Mouse (Mus musculus) neural tube, embryonic 11.5 days (tissue): ENCODE data around the gene Lhfpl5. TPM values are rescaled to one million over a fixed set of nuclear protein-coding genes. Genes with fewer than 3 reads are reported as not detected.
"Not testable (repeated sequence)": the region's sequence is repeated elsewhere in the genome, so short reads cannot be mapped to it uniquely, and the experiment has no call there.

ENCODE experiments used
- ATAC-seq: fragments of 200-750 bp; cut with Nextera tagmentation; 2 replicates; pipeline ENCODE4 v1.8.0; 2017; ENCODE audit warnings: moderate number of reproducible peaks, mild to moderate bottlenecking, moderate TSS enrichment, moderate library complexity; ENCODE audit not compliant: insufficient read depth, low FRiP score, low TSS enrichment
- DNase-seq: peaks from one replicate; pipeline ENCODE4 v3.0.0-alpha.2; 2015; ENCODE audit warnings: low spot score
- H3K27ac ChIP-seq: fragments of 300-500 bp; sonication (generic); 2 replicates; pipeline ENCODE4 v1.5.1; 2014; ENCODE audit warnings: low read depth, mild to moderate bottlenecking, low read length
- H3K27me3 ChIP-seq: fragments of 300-500 bp; sonication (generic); 2 replicates; pipeline ENCODE4 v1.6.1; 2014; ENCODE audit warnings: mild to moderate bottlenecking, low read length, mixed read lengths; ENCODE audit not compliant: control insufficient read depth, insufficient read depth
- H3K36me3 ChIP-seq: fragments of 300-500 bp; sonication (generic); 2 replicates; pipeline ENCODE4 v1.6.1; 2014; ENCODE audit warnings: mild to moderate bottlenecking, low read length, moderate library complexity, mixed read lengths; ENCODE audit not compliant: control insufficient read depth, insufficient read depth
- H3K4me1 ChIP-seq: fragments of 300-500 bp; sonication (generic); 2 replicates; pipeline ENCODE4 v1.6.1; 2014; ENCODE audit warnings: low read length, mixed read lengths; ENCODE audit not compliant: control insufficient read depth, insufficient read depth
- H3K4me2 ChIP-seq: fragments of 300-500 bp; sonication (generic); 2 replicates; pipeline ENCODE4 v1.6.1; 2014; ENCODE audit warnings: low read depth, mild to moderate bottlenecking, moderate library complexity
- H3K4me3 ChIP-seq: fragments of 300-500 bp; sonication (generic); 2 replicates; pipeline ENCODE4 v1.5.1; 2014; ENCODE audit warnings: low read depth, low read length
- H3K9ac ChIP-seq: fragments of 300-500 bp; sonication (generic); 2 replicates; pipeline ENCODE4 v1.6.1; 2014; ENCODE audit warnings: mild to moderate bottlenecking, low read length
- H3K9me3 ChIP-seq: fragments of 300-500 bp; sonication (generic); 2 replicates; pipeline ENCODE4 v1.6.1; 2016; ENCODE audit warnings: low read length; ENCODE audit not compliant: control insufficient read depth
- whole genome bisulfite sequencing: fragments of 180-500 bp; shearing (Covaris S2); extraction: QIAGEN DNeasy Blood & Tissue Kit; methylation state at CpG from one replicate; pipeline ENCODE4 v1.1.7; 2014; 5-methylcytosine and 5-hydroxymethylcytosine counted together
- polyA plus RNA-seq: library from polyadenylated mRNA; unstranded; fragments of >200 nt; fragmentation: Nextera tagmentation; extraction: Ambion mirVana; gene quantifications from 2 replicates; pipeline ENCODE4 v1.2.1, GENCODE M21; 2014

Gene Lhfpl5
- polyA plus RNA-seq, 1 experiment from 2014 or later, result 1.8 TPM

- Histone ChIP-seq H3K4me1 (no peaks in the 10 kb centered on the region), H3K4me3 (no peak overlapping the region), H3K9me3 (peaks cover 3% of the 10 kb centered on the region; the same call in 1 of the 2 replicates), H3K9ac (no peak overlapping the region), H3K36me3 (no peaks in the 10 kb centered on the region), H3K4me2 (no peak overlapping the region), H3K27ac (no peak overlapping the region), H3K27me3 (no peaks in the 10 kb centered on the region)
- DNase-seq (no peak), ATAC-seq (no peak)
- 46% methylated on average over 12 of the region's 12 CpGs for WGBS
Measured at GRCm38 (mm10) chr17:28537881-28538280, 37.6 kb upstream of the Lhfpl5 start.

GRCm38 (mm10) chr17:28546925-28547324, 28.5 kb upstream of the Lhfpl5 start:
- 91% methylated on average over 1 of the region's 1 CpGs for WGBS

GRCm38 (mm10) chr17:28548550-28548949, 26.9 kb upstream of the Lhfpl5 start:
- no peak overlapping the region for H3K4me3 ChIP-seq
- no peak for ATAC-seq
- DNase-seq, result no peak
- H3K4me2 ChIP-seq, result no peak overlapping the region
- H3K4me1 ChIP-seq, result no peaks in the 10 kb centered on the region
- no peaks in the 10 kb centered on the region for H3K27me3 ChIP-seq
- 69% methylated on average over 11 of the region's 11 CpGs for WGBS
- no peaks in the 10 kb centered on the region for H3K9me3 ChIP-seq
- no peak overlapping the region for H3K9ac ChIP-seq
- no peaks in the 10 kb centered on the region for H3K36me3 ChIP-seq
- H3K27ac ChIP-seq, result no peak overlapping the region

More at GRCm38 (mm10) chr17:28546925-28547324, 28.5 kb upstream of the Lhfpl5 start:
- no peaks in the 10 kb centered on the region for H3K36me3 ChIP-seq
- H3K4me1 ChIP-seq, result no peaks in the 10 kb centered on the region
- no peak for DNase-seq
- H3K9me3 ChIP-seq, result no peaks in the 10 kb centered on the region
- no peaks in the 10 kb centered on the region for H3K27me3 ChIP-seq
- no peak overlapping the region for H3K9ac ChIP-seq
- no peak overlapping the region for H3K4me3 ChIP-seq
- H3K27ac ChIP-seq, result no peak overlapping the region
- ATAC-seq, result no peak
- H3K4me2 ChIP-seq, result no peak overlapping the region

GRCm38 (mm10) chr17:28549111-28549510, 26.3 kb upstream of the Lhfpl5 start, which contains the start of gene Clpsl2:
TSS of gene Clpsl2 (plus strand) at chr17:28549411.
- H3K27me3 ChIP-seq, result no peaks in the 10 kb centered on the region
- no peak within 1 kb of the TSS for H3K9ac ChIP-seq
- WGBS, result 73% methylated on average over 14 of the region's 14 CpGs
- H3K4me3 ChIP-seq, result no peak within 1 kb of the TSS
- no peaks in the 10 kb centered on the region for H3K9me3 ChIP-seq
- H3K27ac ChIP-seq, result no peak within 1 kb of the TSS
- H3K4me2 ChIP-seq, result no peak within 1 kb of the TSS
- DNase-seq, result no peak
- H3K36me3 ChIP-seq, result no peaks in the 10 kb centered on the region
- ATAC-seq, result no peak
- no peaks in the 10 kb centered on the region for H3K4me1 ChIP-seq

- Histone ChIP-seq H3K4me2 (no peak overlapping the region), H3K27me3 (no peaks in the 10 kb centered on the region), H3K36me3 (no peaks in the 10 kb centered on the region), H3K9ac (no peak overlapping the region), H3K9me3 (no peaks in the 10 kb centered on the region), H3K4me1 (no peaks in the 10 kb centered on the region), H3K4me3 (no peak overlapping the region), H3K27ac (no peak overlapping the region)
- 5% methylated on average over 14 of the region's 14 CpGs for WGBS
- ATAC-seq, result no peak
- peak; percentile 72 for DNase-seq
Measured at GRCm38 (mm10) chr17:28553040-28553793, 22.2 kb upstream of the Lhfpl5 start.

GRCm38 (mm10) chr17:28554021-28554420, 21.4 kb upstream of the Lhfpl5 start:
- not testable (repeated sequence) for H3K27me3 ChIP-seq, H3K36me3 ChIP-seq, H3K27ac ChIP-seq

GRCm38 (mm10) chr17:28556635-28557396, 18.6 kb upstream of the Lhfpl5 start:
- Histone ChIP-seq H3K4me1 (no peaks in the 10 kb centered on the region), H3K4me2 (no peak overlapping the region), H3K27me3 (no peaks in the 10 kb centered on the region), H3K9ac (no peak overlapping the region), H3K9me3 (no peaks in the 10 kb centered on the region), H3K36me3 (no peaks in the 10 kb centered on the region), H3K4me3 (no peak overlapping the region), H3K27ac (no peak overlapping the region)
- ATAC-seq, result no peak
- 61% methylated on average over 6 of the region's 6 CpGs for WGBS
- DNase-seq, result no peak

More at GRCm38 (mm10) chr17:28554021-28554420, 21.4 kb upstream of the Lhfpl5 start:
- 87% methylated on average over 4 of the region's 4 CpGs for WGBS
- H3K9ac ChIP-seq, H3K4me3 ChIP-seq, H3K4me1 ChIP-seq, H3K4me2 ChIP-seq, H3K9me3 ChIP-seq, ATAC-seq, DNase-seq: not testable (repeated sequence)

GRCm38 (mm10) chr17:28557772-28558171, 17.7 kb upstream of the Lhfpl5 start:
- WGBS, result 85% methylated on average over 6 of the region's 6 CpGs
- H3K4me3 ChIP-seq, result no peak overlapping the region
- no peak overlapping the region for H3K9ac ChIP-seq
- no peak overlapping the region for H3K4me2 ChIP-seq
- H3K4me1 ChIP-seq, result no peaks in the 10 kb centered on the region
- DNase-seq (no peak), ATAC-seq (no peak)
- no peaks in the 10 kb centered on the region for H3K27me3 ChIP-seq
- H3K9me3 ChIP-seq, result no peaks in the 10 kb centered on the region
- no peak overlapping the region for H3K27ac ChIP-seq
- H3K36me3 ChIP-seq, result no peaks in the 10 kb centered on the region
